ENCODE assay signal across 10 mouse cellular contexts in genomic region chr17:92210730-92211129, GRCm38 (mm10).
A peak's percentile ranks its signal among the peaks of the same experiment; 100 is the strongest.
DNase-seq lines count a peak whose midpoint lies in the region; ATAC-seq and TF ChIP-seq lines count a peak whose summit lies in the region.
"Had no signal": no experiment of that assay in that cellular context is flagged by ENCODE, and none has a peak within 500 bp of the region (broad histone marks: within the 10 kb centered on the region; RNA-seq: fewer than 3 reads in every experiment).

No protein-coding gene starts in this region.

- no peak for TF ChIP-seq EP300 in stomach, postnatal 0 days (optimal IDR thresholded peaks at IDR 0.05)

- H3K27me3 ChIP-seq in forebrain, embryonic 10.5 days (ENCODE audit: poor library complexity, severe bottlenecking): no peaks in the 10 kb centered on the region
- H3K27me3 ChIP-seq in forebrain, embryonic 16.5 days (replicated peaks; ENCODE audit: control insufficient read depth, insufficient read depth, low read length): no peaks in the 10 kb centered on the region
- H3K27me3 ChIP-seq in neural tube, embryonic 11.5 days (ENCODE audit: control insufficient read depth, insufficient read depth, low read length): no peaks in the 10 kb centered on the region
- H3K27me3 ChIP-seq in neural tube, embryonic 15.5 days (replicated peaks): no peaks in the 10 kb centered on the region
- no peaks in the 10 kb centered on the region for H3K27me3 ChIP-seq in forebrain, embryonic 14.5 days (replicated peaks; ENCODE audit: control insufficient read depth, insufficient read depth, low read length)
- H3K27me3 ChIP-seq in stomach, postnatal 0 days (ENCODE audit: control insufficient read depth, insufficient read depth, low read length): no peaks in the 10 kb centered on the region
- H3K27me3 ChIP-seq: CH12.LX had no signal

- peak; percentile 17 for DNase-seq in forebrain, embryonic 10.5 days (ENCODE audit: extremely low spot score, low spot score)
- DNase-seq in neural tube, embryonic 11.5 days (ENCODE audit: low spot score): peak; percentile 12
- DNase-seq in forebrain, embryonic 14.5 days (ENCODE audit: low spot score): peak; percentile 46
- no peak for DNase-seq in stomach, postnatal 0 days (ENCODE audit: low spot score)
- DNase-seq in spleen, postnatal 10 days (ENCODE audit: low spot score in 2 of 2): no peak
- DNase-seq in gastrocnemius, postnatal 10 days: no peak
- DNase-seq: cerebellum, adult 9-10 months had no signal

- no peaks in the 10 kb centered on the region for H3K36me3 ChIP-seq in forebrain, embryonic 10.5 days (replicated peaks)
- H3K36me3 ChIP-seq in forebrain, embryonic 16.5 days (ENCODE audit: control insufficient read depth, insufficient read depth): no peaks in the 10 kb centered on the region
- no peaks in the 10 kb centered on the region for H3K36me3 ChIP-seq in neural tube, embryonic 11.5 days (ENCODE audit: control insufficient read depth, insufficient read depth, low read length)
- no peaks in the 10 kb centered on the region for H3K36me3 ChIP-seq in neural tube, embryonic 15.5 days
- H3K36me3 ChIP-seq in forebrain, embryonic 14.5 days (ENCODE audit: control insufficient read depth, insufficient read depth, low read length): no peaks in the 10 kb centered on the region
- H3K36me3 ChIP-seq in stomach, postnatal 0 days (ENCODE audit: control insufficient read depth, insufficient read depth, low read length): no peaks in the 10 kb centered on the region

- no peak overlapping the region for H3K9ac ChIP-seq in forebrain, embryonic 16.5 days (replicated peaks; ENCODE audit: low read depth, low read length)
- H3K9ac ChIP-seq in neural tube, embryonic 11.5 days (ENCODE audit: low read length): no peak overlapping the region
- no peak overlapping the region for H3K9ac ChIP-seq in neural tube, embryonic 15.5 days (replicated peaks)
- H3K9ac ChIP-seq in forebrain, embryonic 14.5 days (ENCODE audit: low read length): no peak overlapping the region
- no peak overlapping the region for H3K9ac ChIP-seq in stomach, postnatal 0 days (ENCODE audit: low read length)

- no peak overlapping the region for H3K27ac ChIP-seq in forebrain, embryonic 10.5 days
- no peak overlapping the region for H3K27ac ChIP-seq in forebrain, embryonic 16.5 days (ENCODE audit: low read length)
- H3K27ac ChIP-seq in neural tube, embryonic 11.5 days (ENCODE audit: low read depth, low read length): no peak overlapping the region
- H3K27ac ChIP-seq in neural tube, embryonic 15.5 days (replicated peaks): no peak overlapping the region
- H3K27ac ChIP-seq in forebrain, embryonic 14.5 days (ENCODE audit: low read depth, low read length): no peak overlapping the region
- H3K27ac ChIP-seq in stomach, postnatal 0 days (replicated peaks): no peak overlapping the region

- no peaks in the 10 kb centered on the region for H3K9me3 ChIP-seq in forebrain, embryonic 10.5 days
- no peaks in the 10 kb centered on the region for H3K9me3 ChIP-seq in forebrain, embryonic 16.5 days (ENCODE audit: control insufficient read depth, low read length)
- no peaks in the 10 kb centered on the region for H3K9me3 ChIP-seq in neural tube, embryonic 11.5 days (ENCODE audit: control insufficient read depth, low read length)
- 0 out of 2 replicates have a peak, but pooled peaks cover 3% of the 10 kb centered on the region for H3K9me3 ChIP-seq in neural tube, embryonic 15.5 days (replicated peaks)
- H3K9me3 ChIP-seq in forebrain, embryonic 14.5 days (replicated peaks; ENCODE audit: control insufficient read depth, low read length): no peaks in the 10 kb centered on the region
- no peaks in the 10 kb centered on the region for H3K9me3 ChIP-seq in stomach, postnatal 0 days (ENCODE audit: control insufficient read depth, low read length)

- H3K4me3 ChIP-seq in forebrain, embryonic 10.5 days: no peak overlapping the region
- H3K4me3 ChIP-seq in forebrain, embryonic 16.5 days (replicated peaks; ENCODE audit: low read length): no peak overlapping the region
- H3K4me3 ChIP-seq in neural tube, embryonic 11.5 days (ENCODE audit: low read depth, low read length): no peak overlapping the region
- H3K4me3 ChIP-seq in neural tube, embryonic 15.5 days (replicated peaks): no peak overlapping the region
- H3K4me3 ChIP-seq in forebrain, embryonic 14.5 days (ENCODE audit: low read depth, low read length): no peak overlapping the region
- H3K4me3 ChIP-seq in stomach, postnatal 0 days (ENCODE audit: low read depth, low read length): no peak overlapping the region

- ATAC-seq in forebrain, embryonic 16.5 days: no peak
- ATAC-seq in neural tube, embryonic 11.5 days (ENCODE audit: insufficient read depth, low FRiP score, low TSS enrichment): 0 out of 2 replicates have a peak, but pooled peaks have one; percentile 61
- no peak for ATAC-seq in neural tube, embryonic 15.5 days (ENCODE audit: low FRiP score)
- peak; percentile 62; the same call in 1 of the 2 replicates for ATAC-seq in forebrain, embryonic 14.5 days
- ATAC-seq in stomach, postnatal 0 days (ENCODE audit: low FRiP score, low TSS enrichment): no peak

- peak; percentile 36; the same call in 1 of the 2 replicates for TF ChIP-seq CTCF in stomach, postnatal 0 days (IDR thresholded peaks at IDR 0.05; ENCODE audit: low read depth)

- no peak overlapping the region for H3K4me2 ChIP-seq in forebrain, embryonic 16.5 days (ENCODE audit: low read length)
- no peak overlapping the region for H3K4me2 ChIP-seq in neural tube, embryonic 11.5 days (ENCODE audit: low read depth)
- no peak overlapping the region for H3K4me2 ChIP-seq in neural tube, embryonic 15.5 days
- H3K4me2 ChIP-seq in forebrain, embryonic 14.5 days (ENCODE audit: low read length): no peak overlapping the region
- no peak overlapping the region for H3K4me2 ChIP-seq in stomach, postnatal 0 days (replicated peaks; ENCODE audit: low read depth)

- no peaks in the 10 kb centered on the region for H3K4me1 ChIP-seq in forebrain, embryonic 10.5 days
- H3K4me1 ChIP-seq in forebrain, embryonic 16.5 days (replicated peaks; ENCODE audit: control insufficient read depth, insufficient read depth, low read length): no peaks in the 10 kb centered on the region
- H3K4me1 ChIP-seq in neural tube, embryonic 11.5 days (ENCODE audit: control insufficient read depth, insufficient read depth, low read length): no peaks in the 10 kb centered on the region
- H3K4me1 ChIP-seq in neural tube, embryonic 15.5 days: no peaks in the 10 kb centered on the region
- no peaks in the 10 kb centered on the region for H3K4me1 ChIP-seq in forebrain, embryonic 14.5 days (ENCODE audit: control insufficient read depth, insufficient read depth, low read length)
- no peaks in the 10 kb centered on the region for H3K4me1 ChIP-seq in stomach, postnatal 0 days (replicated peaks; ENCODE audit: control insufficient read depth, insufficient read depth)

Comparison
In these comparisons a context has a peak if more than half of its experiments do, and no peak if none do; other contexts are left out.
1. ATAC-seq: peak in neural tube, embryonic 11.5 days (single experiment) and forebrain, embryonic 14.5 days (single experiment); none in forebrain, embryonic 16.5 days (single experiment), neural tube, embryonic 15.5 days (single experiment) and stomach, postnatal 0 days (single experiment).
2. DNase-seq: peak in forebrain, embryonic 10.5 days (single experiment), neural tube, embryonic 11.5 days (single experiment) and forebrain, embryonic 14.5 days (single experiment); none in stomach, postnatal 0 days (single experiment), spleen, postnatal 10 days (0 of 2) and gastrocnemius, postnatal 10 days (single experiment).